Mouse (Mus musculus): ENCODE results near the gene Cartpt.
"Not testable (repeated sequence)": the region's sequence is repeated elsewhere in the genome, so short reads cannot be mapped to it uniquely, and the experiment has no call there.

The Cartpt gene

GRCm38 (mm10) chr13:99900965-99901364, at the start of gene Cartpt:
Gene Cartpt, minus strand, starts transcription at chr13:99901091.
- no peak for DNase-seq

- no peak for DNase-seq
These were observed 46.5 kb upstream of the Cartpt start for GRCm38 (mm10) chr13:99947417-99947816.

GRCm38 (mm10) chr13:99943525-99943924, 42.6 kb upstream of the Cartpt start:
- no peak for DNase-seq

- DNase-seq, result no peak
These were observed 39.7 kb upstream of the Cartpt start for GRCm38 (mm10) chr13:99940601-99941000.

GRCm38 (mm10) chr13:99939320-99939671, 38.4 kb upstream of the Cartpt start:
- DNase-seq, result no peak

- no peak for DNase-seq
These were observed 37.9 kb upstream of the Cartpt start for GRCm38 (mm10) chr13:99938606-99939319.

- no peak for DNase-seq
These were observed 36.9 kb upstream of the Cartpt start for GRCm38 (mm10) chr13:99937741-99938140.

GRCm38 (mm10) chr13:99932406-99932805, 31.5 kb upstream of the Cartpt start:
- DNase-seq, result no peak

GRCm38 (mm10) chr13:99931502-99931901, 30.6 kb upstream of the Cartpt start:
- DNase-seq, result no peak

- DNase-seq, result no peak
These were observed 25.4 kb upstream of the Cartpt start for GRCm38 (mm10) chr13:99926249-99926648.

- no peak for DNase-seq
These were observed 14.7 kb upstream of the Cartpt start for GRCm38 (mm10) chr13:99915632-99916031.

- peak; percentile 70 for DNase-seq
These were observed 366 bp downstream of the Cartpt start for GRCm38 (mm10) chr13:99900557-99900892.

GRCm38 (mm10) chr13:99899670-99900556, 978 bp downstream of the Cartpt start:
- DNase-seq, result no peak

GRCm38 (mm10) chr13:99898816-99899215, 2.1 kb downstream of the Cartpt start:
- DNase-seq, result no peak

- DNase-seq, result no peak
These were observed 15.3 kb downstream of the Cartpt start for GRCm38 (mm10) chr13:99885636-99886035.

GRCm38 (mm10) chr13:99881774-99882173, 19.1 kb downstream of the Cartpt start:
- not testable (repeated sequence) for DNase-seq

GRCm38 (mm10) chr13:99879696-99880095, 21.2 kb downstream of the Cartpt start:
- DNase-seq, result no peak

GRCm38 (mm10) chr13:99872059-99872458, 28.8 kb downstream of the Cartpt start:
- no peak for DNase-seq

GRCm38 (mm10) chr13:99868438-99868837, 32.5 kb downstream of the Cartpt start:
- no peak for DNase-seq

GRCm38 (mm10) chr13:99864331-99864730, 36.6 kb downstream of the Cartpt start:
- DNase-seq, result no peak

GRCm38 (mm10) chr13:99860670-99861069, 40.2 kb downstream of the Cartpt start:
- DNase-seq, result no peak

- DNase-seq, result peak; percentile 24
These were observed 41.8 kb downstream of the Cartpt start for GRCm38 (mm10) chr13:99859082-99859481.

GRCm38 (mm10) chr13:99857879-99858278, 43.0 kb downstream of the Cartpt start:
- peak; percentile 60 for DNase-seq

GRCm38 (mm10) chr13:99857336-99857735, 43.6 kb downstream of the Cartpt start:
- DNase-seq, result no peak

Measured in lung, postnatal 10 days (tissue).